Mouse (Mus musculus) spleen, adult 2 months (tissue): ENCODE data around the gene Os9. TPM values are rescaled to one million over a fixed set of nuclear protein-coding genes. Genes with fewer than 3 reads are reported as not detected.

Experiments
- DNase-seq, 2 experiments: peaks; one replicate each; pipeline versions ENCODE4 v3.0.0 to v3.0.0-alpha.2; 2012 to 2021; ENCODE audit warnings: low spot score in 2 of 2, low read depth in 1 of 2
- H3K27ac ChIP-seq: fragments of 200-500 bp; 2 replicates; pipeline ENCODE4 v1.5.1; 2012; ENCODE audit warnings: low read length, inconsistent platforms; ENCODE audit not compliant: insufficient read depth
- H3K27me3 ChIP-seq: fragments of 200-500 bp; 2 replicates; pipeline ENCODE4 v1.6.1; 2012; ENCODE audit warnings: mild to moderate bottlenecking, moderate library complexity, low read length, inconsistent platforms; ENCODE audit not compliant: control insufficient read depth, insufficient read depth
- H3K36me3 ChIP-seq: fragments of 200-500 bp; 2 replicates; pipeline ENCODE4 v1.6.1; 2012; ENCODE audit warnings: mild to moderate bottlenecking, low read length, inconsistent platforms; ENCODE audit not compliant: control insufficient read depth, insufficient read depth
- H3K4me1 ChIP-seq: fragments of 200-500 bp; 2 replicates; pipeline ENCODE4 v1.6.1; 2011; ENCODE audit warnings: inconsistent platforms; ENCODE audit not compliant: control insufficient read depth, insufficient read depth, insufficient read length
- H3K4me3 ChIP-seq: fragments of 200-500 bp; 2 replicates; pipeline ENCODE4 v1.5.1; 2011; ENCODE audit warnings: mild to moderate bottlenecking, inconsistent platforms; ENCODE audit not compliant: insufficient read depth, insufficient read length; ENCODE audit errors: extremely low read depth
- CTCF ChIP-seq: fragments of 200-500 bp; IDR thresholded peaks from 2 replicates; pipeline ENCODE4 v1.5.1; 2011; ENCODE audit warnings: mild to moderate bottlenecking, inconsistent platforms; ENCODE audit not compliant: insufficient read depth, insufficient read length, insufficient replicate concordance; ENCODE audit errors: extremely low read depth
- POLR2A ChIP-seq: fragments of 200-500 bp; IDR thresholded peaks from 2 replicates; pipeline ENCODE4 v1.6.1; 2011; ENCODE audit warnings: low read depth, low read length, inconsistent platforms
- WGBS: fragments of 180-500 bp; shearing (Covaris S2); methylation state at CpG from one replicate; pipeline ENCODE4 v1.1.7; 2018; 5-methylcytosine and 5-hydroxymethylcytosine counted together
- polyA plus RNA-seq: library from polyadenylated mRNA; depleted of rRNA; stranded (reverse); fragments of >200 nt; gene quantifications from 2 replicates; pipeline ENCODE4 v1.2.3, GENCODE M21; 2012

Gene Os9
- polyA plus RNA-seq, 1 experiment, result 48.7 TPM

DNA sequence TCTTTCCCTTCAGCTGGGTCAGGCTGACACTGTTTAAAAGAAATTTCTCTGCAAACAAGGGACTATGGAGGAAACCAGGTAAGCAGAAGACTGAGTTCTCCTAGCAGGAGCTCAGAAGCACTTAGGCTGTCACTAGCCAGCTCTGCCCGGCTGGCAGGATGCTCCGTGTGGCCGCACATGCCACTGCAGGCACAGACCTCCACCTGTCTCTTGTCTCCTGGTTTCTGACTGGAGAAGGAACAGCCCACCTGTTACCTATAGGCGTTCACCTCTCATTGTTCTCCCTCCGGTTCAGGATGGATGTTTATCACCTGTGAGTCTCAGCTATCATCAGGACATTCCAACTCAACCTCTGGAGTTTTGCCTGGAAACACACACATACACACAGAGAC lies 37.0 kb downstream of the Os9 start:
- 90% methylated on average over 5 of the region's 5 CpGs for WGBS
- peaks cover 36% of the 10 kb centered on the region for H3K36me3 ChIP-seq
- no peak for DNase-seq
- H3K27me3 ChIP-seq, result no peaks in the 10 kb centered on the region
- no peak overlapping the region for H3K4me3 ChIP-seq
- TF ChIP-seq CTCF (no peak), POLR2A (no peak)
- H3K27ac ChIP-seq, result no peak overlapping the region
- H3K4me1 ChIP-seq, result no peaks in the 10 kb centered on the region; the same call in 1 of the 2 replicates

DNA sequence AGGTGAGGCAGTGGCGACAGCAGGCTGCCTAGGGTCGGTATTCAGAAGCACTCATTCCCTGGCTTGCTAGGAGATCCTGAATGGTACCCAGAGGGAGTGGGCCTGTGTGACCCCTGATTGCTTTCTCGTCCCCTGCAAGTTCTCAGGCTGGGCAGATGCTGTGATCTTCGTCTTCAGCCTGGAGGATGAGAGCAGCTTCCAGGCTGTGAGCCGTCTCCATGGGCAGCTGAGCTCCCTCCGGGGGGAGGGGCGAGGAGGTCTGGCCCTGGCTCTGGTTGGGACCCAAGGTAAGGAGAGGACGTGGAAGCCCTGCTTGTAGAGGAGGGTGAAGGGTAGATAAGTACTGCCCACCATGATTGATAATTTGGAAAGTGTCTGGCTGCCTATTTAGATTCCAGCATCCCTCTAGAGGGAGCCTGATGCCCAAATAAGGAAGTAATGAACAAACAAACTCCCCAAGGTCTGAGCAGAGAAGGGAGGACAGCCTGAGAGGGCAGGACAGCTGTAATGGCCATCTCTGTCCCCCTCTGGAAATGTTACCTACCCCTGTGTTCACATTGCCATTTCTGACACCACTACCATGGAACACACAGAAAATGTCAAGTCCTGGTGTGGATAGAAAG lies 37.5 kb downstream of the Os9 start:
- no peak for DNase-seq
- Histone ChIP-seq H3K27ac (no peak overlapping the region), H3K4me1 (no peaks in the 10 kb centered on the region; the same call in 1 of the 2 replicates), H3K36me3 (peaks cover 35% of the 10 kb centered on the region), H3K27me3 (no peaks in the 10 kb centered on the region), H3K4me3 (no peak overlapping the region)
- TF ChIP-seq CTCF, result no peak
- no peak for TF ChIP-seq POLR2A
- 81% methylated on average over 8 of the region's 8 CpGs for WGBS

DNA sequence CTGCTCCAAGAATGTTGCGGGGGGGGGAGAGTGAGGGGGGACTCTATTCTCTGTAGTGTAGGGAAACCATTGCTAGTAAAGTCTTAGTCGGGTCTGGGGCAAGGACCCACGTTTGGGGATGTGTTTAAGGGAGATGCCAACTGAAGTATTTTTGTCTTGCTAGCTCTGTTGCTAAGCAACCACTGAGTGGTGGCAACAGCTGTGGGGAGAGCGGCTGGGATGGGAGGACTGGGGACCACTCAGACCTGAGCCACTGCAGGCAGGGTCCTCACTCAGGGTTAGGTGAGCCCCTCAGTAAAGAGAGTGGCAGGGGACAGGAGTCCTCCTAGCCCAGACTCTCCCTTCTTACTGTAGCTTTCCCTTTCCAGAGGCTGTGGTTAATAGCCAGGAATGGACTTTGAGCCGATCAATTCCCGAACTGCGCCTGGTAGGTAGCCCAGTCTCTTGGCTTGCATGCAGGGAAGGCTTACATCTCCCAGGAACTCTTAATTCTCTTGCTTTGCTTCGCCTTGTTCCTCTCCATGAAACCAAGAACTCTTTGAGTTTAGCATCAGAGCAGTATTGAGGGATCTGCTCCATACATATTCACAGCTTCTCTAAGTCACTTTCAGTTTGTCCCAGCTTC lies 38.8 kb downstream of the Os9 start:
- WGBS, result 76% methylated on average over 8 of the region's 8 CpGs
- Histone ChIP-seq H3K36me3 (peaks cover 25% of the 10 kb centered on the region), H3K4me3 (no peak overlapping the region), H3K27me3 (no peaks in the 10 kb centered on the region), H3K4me1 (peaks cover 4% of the 10 kb centered on the region), H3K27ac (no peak overlapping the region)
- TF ChIP-seq CTCF, result no peak
- DNase-seq, result no peak

DNA sequence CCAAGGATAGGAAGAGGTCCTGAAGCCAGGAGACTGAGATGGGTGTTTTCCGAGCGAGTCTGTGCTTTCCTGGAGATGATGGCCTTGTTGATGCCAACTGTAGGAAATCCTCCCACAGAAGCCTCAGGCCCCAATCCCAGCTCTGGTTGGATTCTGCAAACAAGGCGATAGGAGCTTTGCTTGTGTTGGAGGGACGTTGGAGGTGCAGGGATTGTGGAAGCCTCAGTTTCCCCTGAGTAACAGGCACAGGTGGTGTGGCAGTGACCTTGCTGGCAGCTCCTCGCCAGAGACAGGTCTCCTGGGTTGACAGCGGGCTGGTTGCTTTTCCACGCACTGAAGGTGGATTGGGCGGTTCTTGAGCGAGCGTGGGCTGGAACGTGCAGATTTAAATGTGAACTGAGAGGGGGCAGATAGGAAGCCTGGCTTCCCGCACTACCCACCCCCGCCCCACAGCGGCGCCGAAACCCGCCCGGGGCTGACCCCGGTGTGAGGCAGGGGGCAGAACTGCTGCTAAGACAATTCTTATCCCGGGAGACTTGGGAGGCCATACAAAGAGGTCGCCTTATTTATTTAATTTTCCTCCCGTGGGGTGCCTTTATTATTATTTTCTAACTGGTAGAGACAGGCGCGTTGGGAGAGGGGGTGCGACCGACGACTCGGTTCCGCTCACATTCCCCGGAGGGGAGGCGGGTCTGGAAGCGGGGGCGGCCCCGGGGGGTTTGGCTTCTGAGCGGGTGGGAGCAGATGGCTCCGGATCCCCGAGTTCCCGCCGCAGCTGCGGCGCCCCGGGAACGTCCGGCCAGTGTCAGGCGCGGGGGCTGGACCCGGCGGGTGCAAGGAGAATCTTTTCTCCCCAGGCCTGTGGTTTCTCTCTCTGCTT lies 39.8 kb downstream of the Os9 start:
- peaks cover 21% of the 10 kb centered on the region for H3K36me3 ChIP-seq
- no peak overlapping the region for H3K4me3 ChIP-seq
- no peak for DNase-seq
- H3K27me3 ChIP-seq, result no peaks in the 10 kb centered on the region
- no peak overlapping the region for H3K27ac ChIP-seq
- TF ChIP-seq POLR2A (no peak), CTCF (no peak)
- peaks cover 4% of the 10 kb centered on the region for H3K4me1 ChIP-seq
- 86% methylated on average over 48 of the region's 48 CpGs for WGBS

DNA sequence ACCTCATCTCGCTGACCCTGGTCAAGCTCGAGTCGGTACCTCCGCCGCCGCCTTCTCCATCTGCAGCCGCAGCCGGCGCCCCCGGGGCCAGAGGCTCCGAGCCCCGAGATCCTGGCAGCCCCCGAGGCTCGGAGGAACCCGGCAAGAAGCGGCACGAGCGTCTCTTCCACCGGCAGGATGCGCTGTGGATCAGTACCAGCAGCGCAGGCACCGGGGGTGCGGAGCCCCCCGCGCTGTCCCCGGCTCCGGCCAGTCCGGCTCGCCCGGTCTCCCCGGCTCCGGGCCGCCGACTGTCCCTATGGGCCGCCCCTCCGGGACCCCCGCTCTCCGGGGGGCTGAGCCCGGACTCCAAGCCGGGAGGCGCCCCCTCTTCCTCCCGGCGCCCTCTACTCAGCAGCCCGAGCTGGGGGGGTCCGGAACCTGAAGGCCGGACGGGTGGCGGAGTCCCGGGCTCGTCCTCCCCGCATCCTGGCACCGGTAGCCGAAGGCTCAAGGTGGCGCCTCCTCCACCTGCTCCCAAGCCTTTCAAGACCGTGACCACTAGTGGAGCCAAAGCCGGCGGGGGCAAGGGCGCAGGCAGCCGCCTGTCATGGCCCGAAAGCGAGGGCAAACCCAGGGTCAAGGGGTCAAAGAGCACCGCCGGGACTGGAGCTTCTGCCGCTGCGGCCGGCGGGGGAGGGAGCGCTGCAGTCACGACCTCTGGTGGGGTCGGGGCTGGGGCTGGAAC lies 41.1 kb downstream of the Os9 start:
- no peak for TF ChIP-seq POLR2A
- TF ChIP-seq CTCF, result no peak
- H3K4me3 ChIP-seq, result no peak overlapping the region
- H3K27ac ChIP-seq, result no peak overlapping the region
- H3K27me3 ChIP-seq, result no peaks in the 10 kb centered on the region
- peaks cover 4% of the 10 kb centered on the region for H3K4me1 ChIP-seq
- 82% methylated on average over 70 of the region's 70 CpGs for WGBS
- DNase-seq, result no peak
- peaks cover 21% of the 10 kb centered on the region for H3K36me3 ChIP-seq

DNA sequence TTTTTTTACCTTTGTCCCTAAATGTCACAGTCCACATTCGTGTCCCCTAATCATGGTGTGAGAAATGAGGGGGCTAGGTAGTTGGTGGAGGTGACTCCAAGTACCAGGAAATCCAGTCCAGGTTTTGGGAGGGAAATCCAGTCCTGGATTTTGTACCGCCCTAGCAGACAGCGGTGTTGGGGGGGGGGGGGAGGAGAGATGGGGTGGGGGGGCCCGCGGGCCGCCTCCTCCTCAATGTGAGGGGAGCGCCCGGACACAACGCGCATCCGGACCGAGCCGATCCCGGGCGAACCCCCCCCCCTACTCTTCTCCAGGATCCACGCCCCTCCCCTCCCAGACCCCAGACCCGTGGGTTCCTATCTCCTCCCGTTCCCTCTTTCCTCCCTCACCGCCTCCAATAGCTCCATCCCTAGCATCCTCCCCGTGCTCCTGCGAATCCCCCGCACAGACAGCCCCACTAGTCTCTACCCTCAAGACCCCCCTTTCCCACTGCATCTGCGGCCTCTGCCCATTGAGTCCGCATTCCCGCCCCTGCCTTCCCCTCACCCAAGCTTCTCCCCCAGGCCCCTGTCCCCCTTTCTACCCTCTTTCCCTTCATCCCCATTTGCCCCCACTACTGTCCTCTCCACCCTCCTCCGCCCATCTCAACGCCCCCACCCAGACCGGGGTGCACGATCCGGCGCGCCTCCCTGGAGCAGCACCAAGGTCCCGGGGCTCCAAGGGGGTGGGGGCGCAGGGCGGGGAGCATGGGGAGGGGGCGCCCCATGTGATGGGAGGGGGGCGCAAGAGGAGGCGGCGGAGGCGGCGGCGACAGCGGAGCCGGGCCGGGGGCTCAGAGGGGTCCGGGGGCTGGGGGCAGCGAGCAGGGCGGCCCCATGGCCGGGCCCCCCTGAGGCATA lies 42.0 kb downstream of the Os9 start:
- TF ChIP-seq CTCF (no peak), POLR2A (no peak)
- H3K27me3 ChIP-seq, result no peaks in the 10 kb centered on the region
- no peak overlapping the region for H3K4me3 ChIP-seq
- no peak overlapping the region for H3K27ac ChIP-seq
- 83% methylated on average over 42 of the region's 49 CpGs for WGBS
- H3K36me3 ChIP-seq, result peaks cover 19% of the 10 kb centered on the region
- peaks cover 4% of the 10 kb centered on the region for H3K4me1 ChIP-seq
- DNase-seq, result no peak
